Mouse (Mus musculus) heart, adult 8-10 months (tissue): ENCODE results near the gene Asphd2. TPM values are rescaled to one million over a fixed set of nuclear protein-coding genes. Genes with fewer than 3 reads are reported as not detected.

ENCODE experiments used
- DNase-seq: peaks from one replicate; pipeline ENCODE4 v3.0.0; 2022; ENCODE audit warnings: low spot score
- total RNA-seq, 4 experiments: library from RNA; stranded (reverse); gene quantifications; 2 replicates each; pipeline ENCODE4 v1.2.4; 2022

Asphd2 gene
- total RNA-seq, 4 experiments from 2014 or later: 0.41 to 0.52 (median 0.47) TPM

GRCm38 (mm10) chr5:112391676-112392323, 2.9 kb downstream of the Asphd2 start:
- no peak for DNase-seq

DNA sequence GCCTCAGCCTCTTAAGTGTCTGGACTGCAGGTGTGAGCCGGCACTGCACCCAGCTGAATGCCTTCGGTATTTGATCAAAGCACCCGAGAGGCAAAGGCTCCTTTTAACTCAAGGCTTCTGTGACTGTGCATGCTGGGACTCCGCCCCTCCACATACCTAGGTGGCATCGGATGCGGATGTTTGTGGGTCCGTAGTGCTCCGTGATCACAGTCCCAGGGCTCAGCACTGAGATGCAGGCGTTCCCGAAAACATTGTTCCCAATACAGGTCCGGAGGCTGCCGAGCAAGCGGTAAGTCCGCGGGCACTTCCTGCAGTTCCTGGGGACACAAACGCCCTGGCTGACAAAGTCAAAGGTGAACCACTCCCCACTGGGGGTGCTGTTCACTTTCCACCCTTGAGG, 3.7 kb downstream of the Asphd2 start:
- DNase-seq: no peak

- DNase-seq: no peak
These were observed 5.3 kb downstream of the Asphd2 start for GRCm38 (mm10) chr5:112389352-112389751.

DNA sequence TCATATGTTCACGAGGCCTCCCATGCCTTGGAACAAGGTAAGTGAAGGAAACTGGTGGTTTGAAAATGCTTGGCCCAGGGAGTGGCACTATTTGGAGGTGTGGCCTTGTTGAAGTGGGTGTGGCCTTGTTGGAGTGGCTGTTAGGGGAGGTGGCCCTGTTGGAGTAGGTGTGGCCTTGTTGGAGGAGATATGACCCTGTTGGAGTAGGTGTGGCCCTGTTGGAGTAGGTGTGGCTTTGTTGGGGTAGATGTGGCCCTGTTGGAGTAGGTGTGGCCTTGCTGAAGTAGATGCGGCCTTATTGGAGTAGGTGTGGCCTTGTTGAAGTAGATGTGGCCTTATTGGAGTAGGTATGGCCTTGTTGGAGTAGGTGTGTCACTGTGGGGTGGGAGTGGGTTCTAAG, 8.7 kb downstream of the Asphd2 start:
- DNase-seq: no peak

GRCm38 (mm10) chr5:112384805-112385472, 9.7 kb downstream of the Asphd2 start:
- DNase-seq: no peak

- DNase-seq: peak; percentile 16
These were observed 11.9 kb downstream of the Asphd2 start for GRCm38 (mm10) chr5:112382641-112383330.

- no peak for DNase-seq
These were observed 12.6 kb downstream of the Asphd2 start for GRCm38 (mm10) chr5:112382042-112382441.

- DNase-seq: no peak
These were observed 13.5 kb downstream of the Asphd2 start for GRCm38 (mm10) chr5:112381154-112381553.

DNA sequence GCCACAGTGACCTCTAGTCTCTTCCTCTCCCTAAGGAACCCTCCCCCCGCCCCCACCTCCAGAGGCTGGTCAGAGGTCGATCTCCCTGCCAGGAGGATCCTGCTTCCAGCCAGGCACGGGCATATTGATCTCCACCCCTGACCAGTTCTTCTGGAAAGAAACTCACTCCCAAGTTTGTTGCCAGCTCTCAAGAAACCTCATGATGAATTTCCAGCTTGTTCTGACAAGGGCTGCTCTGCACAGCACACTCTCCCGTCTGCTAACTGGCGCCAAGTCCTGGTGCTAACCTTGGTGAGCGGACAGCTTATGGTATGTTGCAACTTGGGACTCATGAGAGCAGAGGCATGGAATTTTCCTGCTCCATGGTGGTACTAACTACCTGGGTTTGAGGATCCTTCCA, 15.9 kb downstream of the Asphd2 start:
- no peak for DNase-seq

DNA sequence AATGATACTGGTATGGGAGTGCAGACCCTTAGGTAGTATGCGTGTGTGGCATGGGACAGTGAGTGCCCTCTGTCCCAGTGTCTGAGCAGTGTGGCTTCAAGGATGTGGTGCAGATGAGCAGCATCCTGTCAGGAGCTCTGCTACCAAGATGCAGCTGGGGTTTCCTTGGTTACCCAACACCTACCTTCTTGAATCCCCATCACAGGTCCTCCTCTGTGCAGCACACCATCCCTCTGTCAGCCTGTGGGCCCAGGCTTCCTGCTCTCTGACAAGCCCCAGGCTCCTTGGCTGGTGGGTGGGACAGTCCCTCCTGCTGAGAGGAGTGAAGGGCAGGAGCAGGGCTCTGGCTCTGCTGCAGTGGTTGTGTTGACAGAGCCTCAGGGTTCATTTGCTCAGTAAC, 17.3 kb downstream of the Asphd2 start:
- DNase-seq: no peak

GRCm38 (mm10) chr5:112376111-112376510, 18.6 kb downstream of the Asphd2 start:
- no peak for DNase-seq

GRCm38 (mm10) chr5:112371933-112372332, 22.7 kb downstream of the Asphd2 start:
- no peak for DNase-seq

DNA sequence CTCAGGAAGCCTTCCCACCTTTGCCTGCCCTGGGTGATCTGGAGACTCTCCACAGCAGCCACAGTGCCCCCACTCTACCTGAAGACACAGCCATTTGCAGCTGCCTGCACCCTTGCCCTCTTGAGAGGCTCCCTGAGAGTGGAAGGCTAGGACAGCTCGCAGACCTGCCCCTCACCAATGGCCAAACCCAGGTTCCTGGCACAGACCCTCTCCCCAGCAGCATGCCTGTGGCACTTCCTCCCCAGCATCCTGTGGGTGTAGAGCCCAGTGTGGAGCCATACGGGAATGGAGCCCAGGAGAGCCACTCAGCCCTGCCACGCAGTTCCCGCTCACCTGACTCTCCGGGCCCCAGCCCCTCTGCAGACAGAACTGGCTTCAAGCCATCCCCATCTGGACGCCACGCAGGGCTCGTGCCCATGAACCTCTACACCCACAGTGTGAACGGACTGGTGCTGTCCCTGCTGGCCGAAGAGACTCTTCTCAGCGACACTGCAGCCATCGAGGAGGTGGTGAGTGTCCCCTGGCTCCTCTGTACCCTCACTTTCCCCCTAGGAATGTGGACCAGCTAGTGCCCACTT, 24.3 kb downstream of the Asphd2 start:
- no peak for DNase-seq

GRCm38 (mm10) chr5:112369326-112369725, 25.3 kb downstream of the Asphd2 start:
- DNase-seq: no peak

- no peak for DNase-seq
These were observed 26.0 kb downstream of the Asphd2 start for GRCm38 (mm10) chr5:112368666-112369065.

- no peak for DNase-seq
These were observed 26.7 kb downstream of the Asphd2 start for GRCm38 (mm10) chr5:112367929-112368328.

GRCm38 (mm10) chr5:112367338-112367737, 27.3 kb downstream of the Asphd2 start:
- DNase-seq: no peak

- no peak for DNase-seq
These were observed 27.8 kb downstream of the Asphd2 start for GRCm38 (mm10) chr5:112366879-112367278.

DNA sequence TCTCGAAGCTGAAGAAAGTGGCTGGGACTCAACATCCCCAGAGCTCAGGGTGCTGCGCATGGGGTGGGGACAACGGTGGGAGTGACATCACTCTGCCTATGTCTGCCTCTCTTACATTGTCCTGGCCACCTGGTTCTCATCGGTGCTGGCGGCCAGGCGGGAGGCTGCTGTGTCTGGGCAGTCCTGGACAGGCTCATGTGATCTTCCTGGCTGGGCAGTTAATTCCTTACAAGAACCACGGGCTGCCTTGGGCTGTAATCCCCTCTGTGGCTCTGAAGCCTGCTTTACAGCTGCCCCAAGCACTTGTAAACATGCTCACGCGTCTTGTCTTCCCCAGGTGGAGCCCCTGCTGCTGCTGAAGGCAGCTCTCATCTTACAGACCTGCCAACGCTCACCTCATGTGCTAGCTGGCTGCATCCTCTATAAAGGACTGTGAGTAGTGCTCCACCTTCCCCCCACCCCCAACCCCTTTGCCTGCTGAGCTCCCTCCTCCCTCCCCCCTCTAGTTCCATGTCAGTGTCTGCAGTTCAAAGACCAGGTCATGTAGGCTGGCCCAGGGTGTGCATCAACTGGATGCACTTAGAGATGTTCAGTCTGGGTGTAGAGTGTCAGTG, 30.4 kb downstream of the Asphd2 start:
- DNase-seq: no peak

- DNase-seq: no peak
These were observed 34.6 kb downstream of the Asphd2 start for GRCm38 (mm10) chr5:112360077-112360476.

DNA sequence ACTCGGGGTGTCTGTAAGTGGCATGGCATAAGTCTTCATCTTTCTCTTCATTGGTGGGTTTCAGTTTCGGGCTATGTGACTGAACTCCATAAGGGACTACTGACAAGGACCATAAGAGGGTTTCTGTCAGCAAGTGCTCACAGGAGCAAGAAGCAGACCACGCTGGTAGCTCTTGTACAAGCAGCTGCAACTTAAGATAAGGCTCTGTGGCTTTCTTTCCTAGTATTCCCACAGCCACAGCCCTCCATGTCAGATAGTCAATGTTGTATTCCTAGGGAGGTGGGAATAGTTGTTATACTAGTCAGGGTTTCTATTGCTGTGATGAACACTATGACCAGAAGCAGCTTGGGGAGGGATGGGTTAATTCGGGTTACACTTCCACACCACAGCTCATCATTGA, 35.1 kb downstream of the Asphd2 start:
- no peak for DNase-seq

DNA sequence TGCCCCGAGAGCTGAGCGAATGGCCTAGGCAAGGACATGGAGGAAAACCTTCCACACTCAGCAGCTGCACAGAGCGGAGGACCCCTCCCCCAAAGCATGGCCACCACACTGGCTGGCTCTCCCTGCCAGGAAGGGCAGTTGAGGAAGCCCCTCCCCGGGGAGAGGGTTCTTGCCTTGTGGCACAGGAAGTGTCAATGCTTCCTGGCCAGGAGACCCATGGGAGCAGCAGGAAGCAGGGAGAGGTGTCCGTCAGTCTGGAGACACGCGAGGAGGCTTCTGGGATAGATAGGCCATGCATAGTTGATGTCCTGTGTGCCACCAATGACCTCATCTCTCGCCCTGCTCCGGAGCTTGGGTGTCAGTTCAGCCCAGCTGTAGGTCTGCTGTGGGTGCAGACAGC, 38.3 kb downstream of the Asphd2 start:
- peak; percentile 17 for DNase-seq
